Mouse (Mus musculus): Measurements from ENCODE around the gene Cbx6. TPM values are rescaled to one million over a fixed set of nuclear protein-coding genes. Genes with fewer than 3 reads are reported as not detected.

The Cbx6 gene
- total RNA-seq, 2 experiments from 2014 or later, result 321 to 326 TPM

Other genes starting within 250 kb of the Cbx6 start
- gene Dmc1, start 229.6 kb downstream of the Cbx6 start, total RNA-seq (2021), result under 1 TPM; 0.23 to 0.57 TPM
- gene Fam227a, start 175.7 kb downstream of the Cbx6 start, total RNA-seq (2021), result 1 to 10 TPM; 8.3 to 9.4 TPM
- 10 to 100 TPM; 46.2 to 46.9 TPM for gene Cby1, start 175.5 kb downstream of the Cbx6 start, total RNA-seq (2021)
- 10 to 100 TPM; 96.4 to 98.2 TPM for gene Tomm22, start 163.8 kb downstream of the Cbx6 start, total RNA-seq (2021)
- gene Josd1, start 146.8 kb downstream of the Cbx6 start, total RNA-seq (2021), result 10 to 100 TPM; 49.4 TPM
- gene Gtpbp1, start 143.8 kb downstream of the Cbx6 start, total RNA-seq (2021), result 10 to 100 TPM; 51.7 to 56.9 TPM
- gene Sun2, start 92.2 kb downstream of the Cbx6 start, total RNA-seq (2021), result 10 to 100 TPM; 31.9 to 32.8 TPM
- gene Dnal4, start 56.8 kb downstream of the Cbx6 start, total RNA-seq (2021), result 10 to 100 TPM; 61.7 to 68.7 TPM
- 100 to 1,000 TPM; 714 to 740 TPM for gene Nptxr, start 29.9 kb downstream of the Cbx6 start, total RNA-seq (2021)
- gene Npcd, start 451 bp downstream of the Cbx6 start, total RNA-seq (2021), result 10 to 100 TPM; 10.9 to 18.8 TPM
- gene Apobec3, start 57.0 kb upstream of the Cbx6 start, total RNA-seq (2021), result 1 to 10 TPM; 4.3 to 4.4 TPM
- gene Cbx7, start 136.4 kb upstream of the Cbx6 start, total RNA-seq (2021), result 10 to 100 TPM; 62.3 to 62.7 TPM
- 10 to 100 TPM; 28.2 to 30.4 TPM for gene Pdgfb, start 180.3 kb upstream of the Cbx6 start, total RNA-seq (2021)